Mouse (Mus musculus) CH12.LX (cell line): ENCODE measurements around the gene Znrf4.

Source experiments
- CTCF ChIP-seq, 2 experiments: IDR thresholded peaks in 1 of 2; conservative IDR thresholded peaks in 1 of 2; 2 replicates each; pipeline ENCODE4 v1.5.1; 2011 to 2012; ENCODE audit warnings: low read depth in 2 of 2, low read length in 2 of 2, improper control_type of control experiment in 1 of 2, inconsistent platforms in 1 of 2, mild to moderate bottlenecking in 1 of 2, moderate library complexity in 1 of 2
- EP300 ChIP-seq: IDR thresholded peaks from 2 replicates; pipeline ENCODE4 v1.6.1; 2011; ENCODE audit warnings: low read length, improper control_type of control experiment
- JUND ChIP-seq: conservative IDR thresholded peaks from 2 replicates; pipeline ENCODE4 v1.6.1; 2011; ENCODE audit warnings: low read depth, low read length, improper control_type of control experiment
- POLR2A ChIP-seq: IDR thresholded peaks from 2 replicates; pipeline ENCODE4 v1.6.1; 2011; ENCODE audit warnings: low read depth, mild to moderate bottlenecking, improper control_type of control experiment, low read length
- SIN3A ChIP-seq: IDR thresholded peaks from 2 replicates; pipeline ENCODE4 v1.6.1; 2012; ENCODE audit warnings: low read length, improper control_type of control experiment, inconsistent platforms
- USF1 ChIP-seq: IDR thresholded peaks from 2 replicates; pipeline ENCODE4 v1.6.1; 2014; ENCODE audit warnings: low read depth, mild to moderate bottlenecking, inconsistent platforms, low read length, improper control_type of control experiment

- no peak for TF ChIP-seq USF1
- no peak for TF ChIP-seq EP300
- TF ChIP-seq CTCF (conservative IDR thresholded peaks at IDR 0.05 in 1 of 2, IDR thresholded peaks at IDR 0.05 in 1 of 2; ENCODE audit: low read depth in 2 of 2, low read length in 2 of 2): no peak
- no peak for TF ChIP-seq SIN3A
- TF ChIP-seq POLR2A: no peak
- TF ChIP-seq JUND: 0 out of 2 replicates have a peak, but pooled peaks have one; percentile 3
Observed at GRCm38 (mm10) chr17:56478191-56478611, 34.0 kb downstream of the Znrf4 start.
